Mouse (Mus musculus) hindbrain, embryonic 12.5 days (tissue): Measurements from ENCODE around the gene Mapkap1. TPM values are rescaled to one million over a fixed set of nuclear protein-coding genes. Genes with fewer than 3 reads are reported as not detected.
A peak's percentile ranks its signal among the peaks of the same experiment; 100 is the strongest.

ENCODE experiments used
- ATAC-seq: fragments of 200-750 bp; cut with Nextera tagmentation; 2 replicates; pipeline ENCODE4 v1.8.0; 2017; ENCODE audit warnings: moderate TSS enrichment; ENCODE audit not compliant: low FRiP score
- H3K27ac ChIP-seq: fragments of 300-500 bp; sonication (generic); 2 replicates; pipeline ENCODE4 v1.5.1; 2016; ENCODE audit warnings: mild to moderate bottlenecking
- H3K27me3 ChIP-seq: fragments of 300-500 bp; sonication (generic); 2 replicates; pipeline ENCODE4 v1.6.1; 2016; ENCODE audit warnings: mild to moderate bottlenecking
- H3K36me3 ChIP-seq: fragments of 300-500 bp; sonication (generic); 2 replicates; pipeline ENCODE4 v1.6.1; 2016; ENCODE audit warnings: mild to moderate bottlenecking
- H3K4me1 ChIP-seq: fragments of 300-500 bp; sonication (generic); 2 replicates; pipeline ENCODE4 v1.6.1; 2016
- H3K4me2 ChIP-seq: fragments of 300-500 bp; sonication (generic); replicated peaks from 2 replicates; pipeline ENCODE4 v1.6.1; 2016; ENCODE audit warnings: mild to moderate bottlenecking
- H3K4me3 ChIP-seq: fragments of 300-500 bp; sonication (generic); 2 replicates; pipeline ENCODE4 v1.5.1; 2016; ENCODE audit warnings: mild to moderate bottlenecking
- H3K9ac ChIP-seq: fragments of 300-500 bp; sonication (generic); 2 replicates; pipeline ENCODE4 v1.6.1; 2016; ENCODE audit warnings: mild to moderate bottlenecking, moderate library complexity
- H3K9me3 ChIP-seq: fragments of 300-500 bp; sonication (generic); replicated peaks from 2 replicates; pipeline ENCODE4 v1.6.1; 2016; ENCODE audit warnings: mild to moderate bottlenecking
- WGBS: fragments of 180-500 bp; shearing (Covaris S2); methylation state at CpG from one replicate; pipeline ENCODE4 v1.1.7; 2016; 5-methylcytosine and 5-hydroxymethylcytosine counted together
- polyA plus RNA-seq: library from polyadenylated mRNA; unstranded; fragments of >200 nt; fragmentation: Nextera tagmentation; extraction: Ambion mirVana; gene quantifications from 2 replicates; pipeline ENCODE4 v1.2.1, GENCODE M21; 2016

Mapkap1 gene
- polyA plus RNA-seq, 1 experiment from 2014 or later = 109 TPM

DNA sequence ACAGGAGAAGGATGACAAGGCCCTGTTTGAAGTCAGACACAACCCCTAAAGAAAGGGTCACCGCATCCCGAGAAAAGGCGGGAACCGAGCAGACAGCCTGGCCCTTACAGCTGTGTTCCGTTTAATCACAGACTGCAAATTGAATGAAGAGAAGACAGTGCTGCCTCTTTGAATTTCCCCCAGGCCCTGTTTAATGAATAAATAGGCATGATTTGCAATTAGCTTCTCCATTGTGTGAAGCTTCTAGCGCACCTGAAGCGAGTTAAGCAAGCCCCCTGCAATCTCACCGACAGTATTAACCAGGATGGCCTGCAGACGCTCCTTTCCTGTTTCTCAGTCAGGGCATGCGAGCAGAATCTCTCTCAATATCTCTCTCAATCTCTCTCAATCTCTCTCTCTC, 261.2 kb downstream of the Mapkap1 start:
- Histone ChIP-seq H3K9me3 (no peaks in the 10 kb centered on the region), H3K4me3 (no peak overlapping the region), H3K27ac (peak overlapping the region; percentile 40; the same call in 1 of the 2 replicates), H3K27me3 (peaks cover 9% of the 10 kb centered on the region; the same call in 1 of the 2 replicates), H3K4me1 (peaks cover 37% of the 10 kb centered on the region), H3K9ac (no peak overlapping the region), H3K36me3 (no peaks in the 10 kb centered on the region), H3K4me2 (0 out of 2 replicates have a peak overlapping the region, but pooled peaks have one; percentile 6)
- 27% methylated on average over 10 of the region's 10 CpGs for WGBS
- no peak for ATAC-seq

DNA sequence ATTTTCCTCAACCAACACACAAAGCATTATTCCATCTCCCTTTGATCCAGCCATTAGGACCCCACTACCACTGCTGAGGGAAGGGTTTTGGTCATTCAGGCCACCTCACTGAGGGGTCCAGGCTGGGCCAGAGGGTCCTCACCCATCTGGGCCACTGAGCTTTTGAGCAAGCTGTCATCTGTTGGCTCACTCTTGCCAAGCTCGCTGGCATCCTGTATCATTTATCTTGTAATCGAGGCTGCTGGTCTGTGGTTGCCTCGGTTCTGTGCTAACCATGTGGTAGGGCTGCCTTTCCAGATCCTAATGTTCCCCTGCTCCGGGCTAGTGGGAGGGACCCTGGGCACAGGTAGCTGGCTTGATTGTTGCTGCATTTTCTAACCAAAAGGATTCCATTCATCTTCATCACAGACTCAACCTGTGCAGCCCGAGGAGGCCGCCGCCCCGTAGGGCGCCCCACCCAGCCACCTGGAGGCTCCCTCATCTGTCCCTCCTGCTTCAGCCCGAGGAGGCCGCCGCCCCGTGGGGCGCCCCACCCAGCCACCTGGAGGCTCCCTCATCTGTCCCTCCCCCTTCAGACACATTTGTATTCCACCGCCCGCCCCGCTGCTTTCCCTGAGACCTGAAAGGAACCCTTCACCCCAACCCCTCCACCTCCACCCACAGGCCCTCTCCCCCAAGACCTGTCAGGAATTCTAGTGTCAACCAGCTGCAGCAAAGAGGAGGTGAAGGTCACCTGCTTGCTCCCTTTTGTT, 262.0 kb downstream of the Mapkap1 start:
- Histone ChIP-seq H3K27ac (peak overlapping the region; percentile 40; the same call in 1 of the 2 replicates), H3K4me1 (peaks cover 37% of the 10 kb centered on the region), H3K4me3 (no peak overlapping the region), H3K9me3 (no peaks in the 10 kb centered on the region), H3K9ac (no peak overlapping the region), H3K4me2 (0 out of 2 replicates have a peak overlapping the region, but pooled peaks have one; percentile 6), H3K27me3 (peaks cover 9% of the 10 kb centered on the region; the same call in 1 of the 2 replicates), H3K36me3 (no peaks in the 10 kb centered on the region)
- WGBS = 44% methylated on average over 17 of the region's 17 CpGs
- 0 out of 2 replicates have a peak, but pooled peaks have one; percentile 21 for ATAC-seq

DNA sequence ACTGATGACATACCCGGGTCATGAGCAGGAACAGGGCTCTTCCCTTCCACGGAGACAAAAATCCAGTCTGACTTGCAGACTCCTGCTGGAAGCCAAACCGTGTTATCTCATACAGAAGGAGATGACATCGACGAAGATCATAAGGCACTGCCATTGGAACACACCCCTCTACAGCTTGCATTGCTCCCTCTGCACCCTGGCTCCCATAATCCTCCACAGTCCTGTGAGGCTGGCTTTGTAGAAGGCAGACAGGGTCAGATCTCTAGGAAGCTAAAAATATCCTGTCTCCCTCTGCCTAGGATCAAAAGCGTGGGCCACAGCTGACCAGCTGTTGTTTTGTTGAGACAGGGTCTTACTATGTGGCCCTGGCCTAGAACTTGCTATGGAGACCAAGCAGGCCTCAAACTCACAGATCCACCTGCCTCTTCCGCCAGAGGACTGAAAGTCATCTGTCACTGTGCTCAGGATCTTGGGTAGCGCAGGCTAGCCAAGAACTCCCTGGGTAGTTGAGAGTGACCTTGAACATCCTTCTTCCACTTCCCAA, 262.7 kb downstream of the Mapkap1 start:
- no peak for ATAC-seq
- Histone ChIP-seq H3K4me1 (peaks cover 37% of the 10 kb centered on the region), H3K4me3 (no peak overlapping the region), H3K9ac (no peak overlapping the region), H3K4me2 (no peak overlapping the region), H3K27me3 (peaks cover 9% of the 10 kb centered on the region; the same call in 1 of the 2 replicates), H3K27ac (no peak overlapping the region), H3K36me3 (no peaks in the 10 kb centered on the region), H3K9me3 (no peaks in the 10 kb centered on the region)
- 64% methylated on average over 8 of the region's 8 CpGs for WGBS

DNA sequence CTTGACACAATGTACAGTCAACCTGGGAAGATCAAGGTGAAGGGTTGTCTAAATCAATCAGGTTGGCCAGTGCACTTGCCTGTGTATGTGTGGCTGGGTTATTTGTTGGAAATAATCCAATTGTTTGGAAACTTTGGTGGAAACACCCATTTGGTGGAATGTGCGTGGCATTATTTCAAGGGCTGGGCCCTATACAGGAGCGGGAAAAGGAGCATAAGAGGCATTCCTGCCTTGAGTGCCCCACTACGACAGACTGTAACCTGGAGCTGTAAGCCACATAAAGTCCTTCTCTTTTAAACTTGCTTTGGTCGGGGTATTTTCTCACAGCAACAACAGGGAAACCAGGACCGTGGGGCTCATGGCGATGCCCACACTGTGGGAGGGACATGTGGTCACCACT, 263.9 kb downstream of the Mapkap1 start:
- H3K27me3 ChIP-seq = peaks cover 9% of the 10 kb centered on the region; the same call in 1 of the 2 replicates
- H3K36me3 ChIP-seq = peaks cover 5% of the 10 kb centered on the region
- H3K4me1 ChIP-seq = peaks cover 34% of the 10 kb centered on the region
- H3K9me3 ChIP-seq = no peaks in the 10 kb centered on the region
- 82% methylated on average over 6 of the region's 6 CpGs for WGBS
- H3K27ac ChIP-seq = no peak overlapping the region
- H3K4me3 ChIP-seq = no peak overlapping the region
- no peak for ATAC-seq
- H3K4me2 ChIP-seq = no peak overlapping the region
- H3K9ac ChIP-seq = no peak overlapping the region

DNA sequence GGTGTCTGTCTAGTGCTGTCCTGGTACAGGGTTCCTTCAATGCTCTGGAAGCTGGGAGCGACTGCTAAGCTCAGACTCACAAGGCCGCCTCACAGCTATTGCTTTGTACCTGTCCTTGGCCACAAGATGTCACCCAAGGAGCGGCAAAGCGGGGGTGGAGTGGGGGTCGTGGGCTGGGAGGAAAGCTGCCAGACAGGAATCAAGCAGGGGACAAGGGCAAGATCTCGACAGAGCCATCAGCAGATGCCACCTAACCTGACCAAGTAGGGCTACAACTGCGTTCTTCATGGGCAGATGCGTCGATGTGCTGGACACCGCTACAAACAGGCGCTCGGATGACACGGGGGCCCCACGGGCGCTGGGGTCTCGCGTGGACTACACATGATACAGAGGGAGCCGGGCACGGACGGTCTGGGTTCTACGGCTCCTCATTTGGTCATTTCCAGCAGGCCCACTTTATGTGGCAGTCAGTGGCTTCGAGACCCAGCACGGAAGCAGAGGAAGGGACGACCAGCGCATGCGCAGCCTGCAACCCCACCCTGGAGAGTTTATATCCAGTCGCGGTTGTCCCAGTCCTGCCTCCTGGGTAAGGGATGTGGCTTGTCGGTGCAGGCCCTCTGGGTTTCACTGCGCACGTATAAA, 264.9 kb downstream of the Mapkap1 start:
- Histone ChIP-seq H3K9ac (peak overlapping the region; percentile 65), H3K9me3 (no peaks in the 10 kb centered on the region), H3K27ac (peak overlapping the region; percentile 66), H3K4me2 (peak overlapping the region; percentile 62), H3K4me3 (peak overlapping the region; percentile 35), H3K36me3 (peaks cover 13% of the 10 kb centered on the region), H3K4me1 (peaks cover 34% of the 10 kb centered on the region), H3K27me3 (peaks cover 9% of the 10 kb centered on the region; the same call in 1 of the 2 replicates)
- WGBS = 28% methylated on average over 31 of the region's 31 CpGs
- ATAC-seq = peak; percentile 52

DNA sequence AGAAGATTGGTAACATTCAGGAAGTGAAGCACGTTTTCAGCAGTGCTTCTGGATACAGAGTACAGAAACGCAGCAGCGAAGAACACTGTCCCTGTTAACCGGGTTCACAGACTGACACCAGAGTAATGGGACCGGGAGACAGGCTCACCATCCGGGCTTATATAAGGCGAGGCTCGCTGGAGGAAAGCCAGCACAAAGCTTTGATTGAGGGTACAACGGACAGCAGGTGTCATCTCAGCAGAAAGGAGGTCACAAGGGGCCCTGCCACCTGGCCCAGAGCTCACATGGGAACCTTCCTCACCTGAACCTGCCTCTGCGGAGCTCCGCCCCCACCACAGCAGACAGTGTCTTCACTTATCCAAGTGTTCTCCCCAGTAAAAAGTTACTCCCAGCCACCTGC, 267.3 kb downstream of the Mapkap1 start:
- H3K27me3 ChIP-seq = 0 out of 2 replicates have a peak, but pooled peaks cover under 1% of the 10 kb centered on the region
- no peak overlapping the region for H3K9ac ChIP-seq
- no peak for ATAC-seq
- H3K27ac ChIP-seq = no peak overlapping the region
- H3K4me2 ChIP-seq = no peak overlapping the region
- H3K4me1 ChIP-seq = peaks cover 19% of the 10 kb centered on the region
- H3K4me3 ChIP-seq = no peak overlapping the region
- WGBS = 91% methylated on average over 11 of the region's 11 CpGs
- H3K36me3 ChIP-seq = peaks cover 35% of the 10 kb centered on the region
- H3K9me3 ChIP-seq = no peaks in the 10 kb centered on the region

Other genes with a start within 250 kb of the Mapkap1 start
- 106 and 111 TPM in 2 replicates for gene Pbx3, start 33.6 kb upstream of the Mapkap1 start, polyA plus RNA-seq